Mouse (Mus musculus): Measurements from ENCODE around the gene T.

- TF ChIP-seq CTCF (IDR thresholded peaks at IDR 0.05; ENCODE audit: borderline replicate concordance, insufficient read depth, low read depth, low read length) (no peak), POLR2A (IDR thresholded peaks at IDR 0.05; ENCODE audit: borderline replicate concordance, insufficient read depth, low read length) (no peak)
Measured at GRCm38 (mm10) chr17:8479493-8480128, 45.4 kb downstream of the T start.
